28 mouse cellular contexts compared by ENCODE assay signal in the genomic region with DNA sequence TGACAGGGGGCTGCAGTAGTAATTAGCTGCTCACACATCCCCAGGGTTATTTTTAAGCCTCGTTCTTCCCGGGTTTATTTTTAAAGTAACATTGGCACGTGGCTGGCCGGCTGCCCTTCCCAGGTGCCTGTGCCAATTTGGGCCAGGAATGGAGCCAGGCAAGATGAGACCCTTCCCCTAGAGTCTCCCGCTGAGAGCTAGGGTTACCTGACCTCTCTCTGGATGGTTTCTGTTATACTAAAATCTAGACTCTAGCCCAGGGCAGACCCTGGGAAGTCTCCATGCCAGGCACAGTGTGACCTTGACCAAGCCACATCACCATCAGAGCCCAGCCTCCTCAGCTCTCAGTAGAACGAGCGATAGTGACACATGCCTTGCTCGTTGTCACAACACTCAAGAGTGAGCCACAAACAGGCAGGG. TPM values are rescaled to one million over a fixed set of nuclear protein-coding genes. Genes with fewer than 3 reads are reported as not detected.
A peak's percentile ranks its signal among the peaks of the same experiment; 100 is the strongest.
DNase-seq lines count a peak whose midpoint lies in the region; ATAC-seq lines count a peak whose summit lies in the region.
"Had no signal": no experiment of that assay in that cellular context is flagged by ENCODE, and none has a peak within 500 bp of the region (broad histone marks: within the 10 kb centered on the region; RNA-seq: fewer than 3 reads in every experiment).

No protein-coding gene starts in this region.

- H3K4me3 ChIP-seq in brown adipose tissue, adult 24 weeks (ENCODE audit: insufficient read depth, low read depth, low read length): no peak overlapping the region
- H3K4me3 ChIP-seq in heart, embryonic 13.5 days: no peak overlapping the region
- no peak overlapping the region for H3K4me3 ChIP-seq in midbrain, embryonic 11.5 days (ENCODE audit: low read depth, low read length)
- H3K4me3 ChIP-seq: kidney, embryonic 15.5 days; limb, embryonic 12.5 days; liver, embryonic 12.5 days; midbrain, embryonic 12.5 days; neural tube, embryonic 13.5 days had no signal

- H3K4me2 ChIP-seq in heart, embryonic 13.5 days: peak overlapping the region; percentile 27; the same call in 1 of the 2 replicates
- no peak overlapping the region for H3K4me2 ChIP-seq in midbrain, embryonic 11.5 days
- H3K4me2 ChIP-seq: kidney, embryonic 15.5 days; limb, embryonic 12.5 days; liver, embryonic 12.5 days; midbrain, embryonic 12.5 days; neural tube, embryonic 13.5 days had no signal

- peaks cover 7% of the 10 kb centered on the region for H3K4me1 ChIP-seq in brown adipose tissue, adult 24 weeks (ENCODE audit: control insufficient read depth, insufficient read depth, insufficient read length, low read length)
- H3K4me1 ChIP-seq in heart, embryonic 13.5 days: peaks cover 74% of the 10 kb centered on the region
- H3K4me1 ChIP-seq in midbrain, embryonic 11.5 days (ENCODE audit: control insufficient read depth, insufficient read depth, low read length): peaks cover 4% of the 10 kb centered on the region; the same call in 1 of the 2 replicates
- H3K4me1 ChIP-seq: limb, embryonic 12.5 days; liver, embryonic 12.5 days had no signal

- intact Hi-C loops in heart, postnatal 25 days (cut with DNase I): no loop called here
- intact Hi-C loops in heart, postnatal 36 days (cut with DNase I): no loop called here

- ATAC-seq in heart, embryonic 13.5 days (ENCODE audit: extremely low read depth, insufficient number of reproducible peaks, low FRiP score, low TSS enrichment): no peak
- no peak for ATAC-seq in midbrain, embryonic 11.5 days (ENCODE audit: low FRiP score)
- ATAC-seq in erythroid progenitor cell, adult 5-6 weeks (replicated peaks; ENCODE audit: low FRiP score, poor library complexity, severe bottlenecking): no peak
- ATAC-seq: hindbrain, postnatal 0 days; intestine, postnatal 0 days; liver, embryonic 12.5 days had no signal

- peak overlapping the region; percentile 58 for H3K27ac ChIP-seq in brown adipose tissue, adult 24 weeks (replicated peaks; ENCODE audit: low read depth, low read length)
- peak overlapping the region; percentile 93 for H3K27ac ChIP-seq in heart, embryonic 13.5 days (replicated peaks)
- no peak overlapping the region for H3K27ac ChIP-seq in midbrain, embryonic 11.5 days (ENCODE audit: low read depth, low read length)
- H3K27ac ChIP-seq: hindbrain, postnatal 0 days; kidney, embryonic 15.5 days; limb, embryonic 12.5 days; liver, embryonic 12.5 days; midbrain, embryonic 12.5 days; neural tube, embryonic 13.5 days had no signal

- peak; percentile 96 for DNase-seq in heart, adult 11 months
- DNase-seq in heart, postnatal 25 days (ENCODE audit: low spot score): no peak
- peak; percentile 59 to 62 for DNase-seq in heart, postnatal 36 days
- no peak for DNase-seq in midbrain, embryonic 11.5 days (ENCODE audit: low spot score, missing footprints)
- DNase-seq in thymus, postnatal 0 days (ENCODE audit: low spot score): no peak
- DNase-seq: cerebellum, postnatal 36 days; gastrocnemius, postnatal 10 days; kidney, postnatal 4 days; layer of hippocampus, adult 9-11 months; lung, adult 2 months; thymus, postnatal 4 days had no signal

- no peaks in the 10 kb centered on the region for H3K27me3 ChIP-seq in heart, embryonic 13.5 days (replicated peaks)
- no peaks in the 10 kb centered on the region for H3K27me3 ChIP-seq in midbrain, embryonic 11.5 days (ENCODE audit: control insufficient read depth, insufficient read depth, low read length)
- H3K27me3 ChIP-seq: midbrain, embryonic 12.5 days; neural tube, embryonic 13.5 days had no signal

- H3K9me3 ChIP-seq in heart, embryonic 13.5 days: no peaks in the 10 kb centered on the region; the same call in 1 of the 2 replicates
- no peaks in the 10 kb centered on the region for H3K9me3 ChIP-seq in midbrain, embryonic 11.5 days (ENCODE audit: control insufficient read depth, low read length)
- H3K9me3 ChIP-seq: kidney, embryonic 15.5 days; liver, embryonic 12.5 days; midbrain, embryonic 12.5 days; neural tube, embryonic 13.5 days had no signal

- peaks cover 4% of the 10 kb centered on the region; the same call in 1 of the 2 replicates for H3K36me3 ChIP-seq in heart, embryonic 13.5 days
- H3K36me3 ChIP-seq in midbrain, embryonic 11.5 days (ENCODE audit: control insufficient read depth, insufficient read depth, low read length): no peaks in the 10 kb centered on the region
- H3K36me3 ChIP-seq: kidney, embryonic 15.5 days; limb, embryonic 12.5 days; liver, embryonic 12.5 days; midbrain, embryonic 12.5 days; neural tube, embryonic 13.5 days had no signal

- peak overlapping the region; percentile 62 for H3K9ac ChIP-seq in heart, embryonic 13.5 days
- no peak overlapping the region for H3K9ac ChIP-seq in midbrain, embryonic 11.5 days (ENCODE audit: low read length)
- H3K9ac ChIP-seq: kidney, embryonic 15.5 days; limb, embryonic 12.5 days; liver, embryonic 12.5 days; midbrain, embryonic 12.5 days; neural tube, embryonic 13.5 days had no signal

- 35% methylated on average over 8 of the region's 8 CpGs for WGBS in heart, embryonic 13.5 days
- WGBS in midbrain, embryonic 11.5 days: 85% methylated on average over 8 of the region's 8 CpGs

RNA-seq across cellular contexts. Expression of a gene that starts 16.8 kb away (rescaled TPM):
- 100 to 1,000 TPM; 250 to 251 TPM for total RNA-seq in heart, postnatal 25 days (2021)
- polyA plus RNA-seq in brown adipose tissue, adult 24 weeks (2012; ENCODE audit: insufficient read depth, insufficient read length, missing spikeins): 118 and 132 TPM in 2 replicates
- polyA plus RNA-seq in heart, embryonic 13.5 days (2015; fragmentation: Nextera tagmentation; extraction: Ambion mirVana): 28.9 and 29.1 TPM in 2 replicates
- total RNA-seq in heart, postnatal 36 days (2021): 100 to 1,000 TPM; 234 to 245 TPM
- polyA plus RNA-seq in midbrain, embryonic 11.5 days (2014; fragmentation: Nextera tagmentation; extraction: Ambion mirVana): 0.27 and 0.50 TPM in 2 replicates
- not detected in 2 replicates for total RNA-seq in erythroid progenitor cell, adult 5-6 weeks (2015; ENCODE audit: low replicate concordance)
- total RNA-seq in erythroid progenitor cell, adult 5-6 weeks (2017; ENCODE audit: low replicate concordance): not detected in 2 replicates
- 0.37 and 0.39 TPM in 2 replicates for polyA plus RNA-seq in thymus, postnatal 0 days (2015; fragmentation: Nextera tagmentation; extraction: Ambion mirVana)
- polyA plus RNA-seq: C2C12 had no signal

RNA-seq across cellular contexts. Expression of a gene that starts 43.0 kb away (rescaled TPM):
- total RNA-seq in heart, postnatal 25 days (2021): 10 to 100 TPM; 44.1 to 47.2 TPM
- polyA plus RNA-seq in brown adipose tissue, adult 24 weeks (2012; ENCODE audit: insufficient read depth, insufficient read length, missing spikeins): 20.9 and 21.8 TPM in 2 replicates
- polyA plus RNA-seq in heart, embryonic 13.5 days (2015; fragmentation: Nextera tagmentation; extraction: Ambion mirVana): 21.9 and 22.6 TPM in 2 replicates
- 10 to 100 TPM; 50.0 to 53.3 TPM for total RNA-seq in heart, postnatal 36 days (2021)
- 22.6 and 28.4 TPM in 2 replicates for polyA plus RNA-seq in midbrain, embryonic 11.5 days (2014; fragmentation: Nextera tagmentation; extraction: Ambion mirVana)
- total RNA-seq in erythroid progenitor cell, adult 5-6 weeks (2015; ENCODE audit: low replicate concordance): 9.4 and 13.4 TPM in 2 replicates
- total RNA-seq in erythroid progenitor cell, adult 5-6 weeks (2017; ENCODE audit: low replicate concordance): 11.2 and 16.7 TPM in 2 replicates
- polyA plus RNA-seq in thymus, postnatal 0 days (2015; fragmentation: Nextera tagmentation; extraction: Ambion mirVana): 12.5 and 14.4 TPM in 2 replicates

RNA-seq across cellular contexts. Expression of a gene that starts 59.1 kb away (rescaled TPM):
- total RNA-seq in heart, postnatal 25 days (2021): not detected
- polyA plus RNA-seq in brown adipose tissue, adult 24 weeks (2012; ENCODE audit: insufficient read depth, insufficient read length, missing spikeins): not detected in 2 replicates
- not detected in 2 replicates for polyA plus RNA-seq in heart, embryonic 13.5 days (2015; fragmentation: Nextera tagmentation; extraction: Ambion mirVana)
- not detected for total RNA-seq in heart, postnatal 36 days (2021)
- polyA plus RNA-seq in midbrain, embryonic 11.5 days (2014; fragmentation: Nextera tagmentation; extraction: Ambion mirVana): not detected in 2 replicates
- total RNA-seq in erythroid progenitor cell, adult 5-6 weeks (2015; ENCODE audit: low replicate concordance): not detected in 2 replicates
- not detected in 2 replicates for total RNA-seq in erythroid progenitor cell, adult 5-6 weeks (2017; ENCODE audit: low replicate concordance)
- not detected in 2 replicates for polyA plus RNA-seq in thymus, postnatal 0 days (2015; fragmentation: Nextera tagmentation; extraction: Ambion mirVana)
- total RNA-seq: gastrocnemius, postnatal 10 days; hematopoietic stem cell, adult 5-6 weeks; hindbrain, postnatal 0 days; left cerebral cortex, adult 8-10 months had no signal
- polyA plus RNA-seq: C2C12; forebrain, embryonic 11.5 days; frontal cortex, adult 2 months; hindbrain, postnatal 0 days; intestine, postnatal 0 days; kidney, embryonic 15.5 days; limb, embryonic 12.5 days; liver, embryonic 12.5 days; midbrain, embryonic 12.5 days; neural tube, embryonic 13.5 days; spleen, adult 2 months; stomach, embryonic 14.5 days had no signal

Comparison
In these comparisons a context has a peak if more than half of its experiments do, and no peak if none do; other contexts are left out.
1. DNase-seq: peak in heart, adult 11 months (single experiment) and heart, postnatal 36 days (2 of 2); none in heart, postnatal 25 days (single experiment), midbrain, embryonic 11.5 days (single experiment) and thymus, postnatal 0 days (single experiment).
2. RNA of a gene that starts 16.8 kb away (polyA plus RNA-seq): 118 to 132 TPM in brown adipose tissue, adult 24 weeks and 28.9 to 29.1 TPM in heart, embryonic 13.5 days; 0.37 to 0.39 TPM in thymus, postnatal 0 days and 0.27 to 0.50 TPM in midbrain, embryonic 11.5 days; every median in the first group is over 10 times any median in the second.